Mouse (Mus musculus): ENCODE measurements around the gene Homer1. TPM values are rescaled to one million over a fixed set of nuclear protein-coding genes. Genes with fewer than 3 reads are reported as not detected.
A peak's percentile ranks its signal among the peaks of the same experiment; 100 is the strongest.

Homer1 gene
- polyA plus RNA-seq, 1 experiment = 0.86 TPM

- peak in 1 of 2 experiments; percentile 5 for DNase-seq (ENCODE audit: low read depth in 1 of 2, low spot score in 2 of 2)
- 96% methylated on average over 5 of the region's 5 CpGs for WGBS
- TF ChIP-seq CTCF (IDR thresholded peaks at IDR 0.05; ENCODE audit: extremely low read depth, insufficient read depth, insufficient read length, insufficient replicate concordance) (no peak), POLR2A (IDR thresholded peaks at IDR 0.05; ENCODE audit: low read depth, low read length) (no peak)
These were observed 75.0 kb downstream of the Homer1 start for GRCm38 (mm10) chr13:93374457-93374856.

GRCm38 (mm10) chr13:93378493-93378892 lies 79.1 kb downstream of the Homer1 start:
- Histone ChIP-seq H3K36me3 (ENCODE audit: control insufficient read depth, insufficient read depth, low read length) (no peaks in the 10 kb centered on the region), H3K27me3 (ENCODE audit: control insufficient read depth, insufficient read depth, low read length) (no peaks in the 10 kb centered on the region), H3K4me3 (ENCODE audit: extremely low read depth, insufficient read depth, insufficient read length) (no peak overlapping the region), H3K4me1 (ENCODE audit: control insufficient read depth, insufficient read depth, insufficient read length) (no peaks in the 10 kb centered on the region), H3K27ac (ENCODE audit: insufficient read depth, low read length) (no peak overlapping the region)
- TF ChIP-seq CTCF (IDR thresholded peaks at IDR 0.05; ENCODE audit: extremely low read depth, insufficient read depth, insufficient read length, insufficient replicate concordance) (no peak), POLR2A (IDR thresholded peaks at IDR 0.05; ENCODE audit: low read depth, low read length) (no peak)
- DNase-seq (ENCODE audit: low read depth in 1 of 2, low spot score in 2 of 2) = no peak
- 80% methylated on average over 1 of the region's 1 CpGs for WGBS

More at GRCm38 (mm10) chr13:93374457-93374856, 75.0 kb downstream of the Homer1 start:
- Histone ChIP-seq H3K4me1 (ENCODE audit: control insufficient read depth, insufficient read depth, insufficient read length) (no peaks in the 10 kb centered on the region), H3K36me3 (ENCODE audit: control insufficient read depth, insufficient read depth, low read length) (no peaks in the 10 kb centered on the region), H3K4me3 (ENCODE audit: extremely low read depth, insufficient read depth, insufficient read length) (no peak overlapping the region), H3K27me3 (ENCODE audit: control insufficient read depth, insufficient read depth, low read length) (no peaks in the 10 kb centered on the region), H3K27ac (ENCODE audit: insufficient read depth, low read length) (no peak overlapping the region)

GRCm38 (mm10) chr13:93380399-93381063 lies 81.1 kb downstream of the Homer1 start:
- DNase-seq (ENCODE audit: low read depth in 1 of 2, low spot score in 2 of 2) = no peak
- H3K27me3 ChIP-seq (ENCODE audit: control insufficient read depth, insufficient read depth, low read length) = no peaks in the 10 kb centered on the region
- H3K27ac ChIP-seq (ENCODE audit: insufficient read depth, low read length) = no peak overlapping the region; the same call in 1 of the 2 replicates
- 92% methylated on average over 8 of the region's 8 CpGs for WGBS
- no peak overlapping the region for H3K4me3 ChIP-seq (ENCODE audit: extremely low read depth, insufficient read depth, insufficient read length)
- H3K4me1 ChIP-seq (ENCODE audit: control insufficient read depth, insufficient read depth, insufficient read length) = no peaks in the 10 kb centered on the region
- H3K36me3 ChIP-seq (ENCODE audit: control insufficient read depth, insufficient read depth, low read length) = no peaks in the 10 kb centered on the region
- TF ChIP-seq CTCF (IDR thresholded peaks at IDR 0.05; ENCODE audit: extremely low read depth, insufficient read depth, insufficient read length, insufficient replicate concordance) (no peak), POLR2A (IDR thresholded peaks at IDR 0.05; ENCODE audit: low read depth, low read length) (no peak)

GRCm38 (mm10) chr13:93381301-93381700 lies 81.9 kb downstream of the Homer1 start:
- Histone ChIP-seq H3K4me3 (ENCODE audit: extremely low read depth, insufficient read depth, insufficient read length) (no peak overlapping the region), H3K36me3 (ENCODE audit: control insufficient read depth, insufficient read depth, low read length) (no peaks in the 10 kb centered on the region), H3K4me1 (ENCODE audit: control insufficient read depth, insufficient read depth, insufficient read length) (no peaks in the 10 kb centered on the region), H3K27me3 (ENCODE audit: control insufficient read depth, insufficient read depth, low read length) (no peaks in the 10 kb centered on the region), H3K27ac (ENCODE audit: insufficient read depth, low read length) (no peak overlapping the region)
- no peak for DNase-seq (ENCODE audit: low read depth in 1 of 2, low spot score in 2 of 2)
- TF ChIP-seq POLR2A (IDR thresholded peaks at IDR 0.05; ENCODE audit: low read depth, low read length) = no peak
- TF ChIP-seq CTCF (IDR thresholded peaks at IDR 0.05; ENCODE audit: extremely low read depth, insufficient read depth, insufficient read length, insufficient replicate concordance) = no peak
- whole genome bisulfite sequencing = 76% methylated on average over 1 of the region's 1 CpGs

GRCm38 (mm10) chr13:93383092-93383491 lies 83.7 kb downstream of the Homer1 start:
- Histone ChIP-seq H3K27ac (ENCODE audit: insufficient read depth, low read length) (no peak overlapping the region), H3K4me1 (ENCODE audit: control insufficient read depth, insufficient read depth, insufficient read length) (no peaks in the 10 kb centered on the region)

GRCm38 (mm10) chr13:93383620-93384019 lies 84.2 kb downstream of the Homer1 start:
- H3K27me3 ChIP-seq (ENCODE audit: control insufficient read depth, insufficient read depth, low read length) = no peaks in the 10 kb centered on the region
- H3K4me1 ChIP-seq (ENCODE audit: control insufficient read depth, insufficient read depth, insufficient read length) = no peaks in the 10 kb centered on the region
- no peaks in the 10 kb centered on the region for H3K36me3 ChIP-seq (ENCODE audit: control insufficient read depth, insufficient read depth, low read length)
- no peak for DNase-seq (ENCODE audit: low read depth in 1 of 2, low spot score in 2 of 2)
- no peak overlapping the region for H3K4me3 ChIP-seq (ENCODE audit: extremely low read depth, insufficient read depth, insufficient read length)
- H3K27ac ChIP-seq (ENCODE audit: insufficient read depth, low read length) = no peak overlapping the region
- WGBS = 73% methylated on average over 2 of the region's 2 CpGs
- TF ChIP-seq CTCF (IDR thresholded peaks at IDR 0.05; ENCODE audit: extremely low read depth, insufficient read depth, insufficient read length, insufficient replicate concordance) (no peak), POLR2A (IDR thresholded peaks at IDR 0.05; ENCODE audit: low read depth, low read length) (no peak)

More at GRCm38 (mm10) chr13:93383092-93383491, 83.7 kb downstream of the Homer1 start:
- Histone ChIP-seq H3K27me3 (ENCODE audit: control insufficient read depth, insufficient read depth, low read length) (no peaks in the 10 kb centered on the region), H3K36me3 (ENCODE audit: control insufficient read depth, insufficient read depth, low read length) (no peaks in the 10 kb centered on the region), H3K4me3 (ENCODE audit: extremely low read depth, insufficient read depth, insufficient read length) (no peak overlapping the region)
- 91% methylated on average over 5 of the region's 5 CpGs for WGBS
- TF ChIP-seq CTCF (IDR thresholded peaks at IDR 0.05; ENCODE audit: extremely low read depth, insufficient read depth, insufficient read length, insufficient replicate concordance) (no peak), POLR2A (IDR thresholded peaks at IDR 0.05; ENCODE audit: low read depth, low read length) (no peak)
- no peak for DNase-seq (ENCODE audit: low read depth in 1 of 2, low spot score in 2 of 2)

GRCm38 (mm10) chr13:93384481-93384880 lies 85.0 kb downstream of the Homer1 start:
- no peak overlapping the region for H3K27ac ChIP-seq (ENCODE audit: insufficient read depth, low read length)

More at GRCm38 (mm10) chr13:93384481-93384880, 85.0 kb downstream of the Homer1 start:
- Histone ChIP-seq H3K27me3 (ENCODE audit: control insufficient read depth, insufficient read depth, low read length) (no peaks in the 10 kb centered on the region), H3K4me1 (ENCODE audit: control insufficient read depth, insufficient read depth, insufficient read length) (no peaks in the 10 kb centered on the region), H3K4me3 (ENCODE audit: extremely low read depth, insufficient read depth, insufficient read length) (no peak overlapping the region), H3K36me3 (ENCODE audit: control insufficient read depth, insufficient read depth, low read length) (no peaks in the 10 kb centered on the region)
- DNase-seq (ENCODE audit: low read depth in 1 of 2, low spot score in 2 of 2) = no peak
- 100% methylated on average over 1 of the region's 1 CpGs for WGBS
- TF ChIP-seq CTCF (IDR thresholded peaks at IDR 0.05; ENCODE audit: extremely low read depth, insufficient read depth, insufficient read length, insufficient replicate concordance) (no peak), POLR2A (IDR thresholded peaks at IDR 0.05; ENCODE audit: low read depth, low read length) (no peak)
